Mouse (Mus musculus) liver, embryonic 14.5 days (tissue): ENCODE measurements around the gene Msi2.

Experiments
- CTCF ChIP-seq: IDR thresholded peaks from 2 replicates; pipeline ENCODE4 v1.5.1; 2016; ENCODE audit warnings: antibody characterized with exemption, low read depth, control low read depth
- EP300 ChIP-seq: IDR thresholded peaks from 2 replicates; pipeline ENCODE4 v1.6.1; 2016; ENCODE audit warnings: antibody characterized with exemption, low read depth

- TF ChIP-seq CTCF (no peak), EP300 (no peak)
Measured at GRCm38 (mm10) chr11:88489985-88490384, 228.3 kb downstream of the Msi2 start.
